Mouse (Mus musculus) c-Kit-negative CD71-positive TER-119-positive erythroid progenitor cells, embryonic 14.5 days (primary cell): ENCODE results near the gene Rasl10a.

ENCODE experiments used
- DNase-seq: peaks from one replicate; pipeline ENCODE4 v3.0.0-alpha.2; 2013; ENCODE audit warnings: low read depth, low spot score

Gene Rasl10a

DNA sequence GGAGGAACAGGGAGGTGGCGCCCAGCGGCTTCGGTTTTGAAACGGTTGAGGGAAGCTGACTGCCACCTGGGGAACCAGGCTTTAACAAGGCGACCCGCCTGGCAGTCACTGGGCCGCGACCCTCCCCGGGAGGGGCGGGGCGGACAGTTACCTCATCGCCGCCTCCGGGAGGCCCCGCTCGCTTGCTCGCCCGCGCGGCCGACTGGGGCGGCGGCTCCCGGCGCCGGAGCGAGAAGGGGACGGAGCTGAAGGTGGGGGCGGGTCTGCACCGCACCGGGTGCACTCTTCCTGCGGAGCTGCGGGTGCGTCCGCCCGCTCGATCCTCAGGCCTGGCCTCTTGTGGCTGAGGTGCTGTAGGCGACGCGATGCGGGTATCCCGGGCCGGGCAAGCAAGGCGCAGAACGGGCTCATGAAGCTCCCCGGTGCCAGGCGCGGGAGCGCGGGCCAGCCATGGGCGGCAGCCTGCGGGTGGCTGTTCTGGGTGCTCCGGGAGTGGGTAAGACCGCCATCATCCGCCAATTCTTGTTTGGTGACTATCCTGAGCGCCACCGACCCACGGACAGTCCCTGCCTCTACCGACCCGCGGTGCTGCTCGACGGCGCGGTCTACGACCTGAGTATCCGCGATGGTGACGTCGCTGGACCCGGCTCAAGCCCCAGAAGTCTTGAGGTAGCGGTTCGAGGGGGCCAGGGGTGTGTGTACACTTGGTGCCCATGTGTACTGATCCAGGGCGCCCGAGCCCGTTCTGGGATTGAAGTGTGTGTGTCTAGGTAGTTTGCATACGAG is at the start of gene Rasl10a:
Gene Rasl10a (plus strand): TSS at position 273 of the 786 bp plus-strand sequence.
- DNase-seq = no peak

DNA sequence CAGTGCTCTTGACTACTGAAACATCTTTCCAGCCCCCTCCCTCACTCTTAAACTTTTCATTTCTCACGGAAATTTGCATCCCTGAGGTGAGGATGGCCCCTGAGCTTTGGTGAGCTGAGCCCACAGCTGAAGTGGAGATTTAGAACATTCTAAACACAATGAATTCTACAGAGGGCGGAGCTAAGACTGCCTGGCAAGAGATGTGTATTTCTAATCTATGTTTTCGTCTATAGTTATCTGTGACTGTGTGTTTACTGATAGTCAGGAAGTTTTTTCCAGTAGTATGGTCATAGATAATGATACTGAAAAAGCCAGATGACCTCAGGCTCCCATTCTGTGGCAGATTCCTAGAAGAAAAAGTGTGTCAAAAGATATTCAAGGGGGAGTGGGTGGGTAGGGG is 49.1 kb upstream of the Rasl10a start:
- DNase-seq = no peak

DNA sequence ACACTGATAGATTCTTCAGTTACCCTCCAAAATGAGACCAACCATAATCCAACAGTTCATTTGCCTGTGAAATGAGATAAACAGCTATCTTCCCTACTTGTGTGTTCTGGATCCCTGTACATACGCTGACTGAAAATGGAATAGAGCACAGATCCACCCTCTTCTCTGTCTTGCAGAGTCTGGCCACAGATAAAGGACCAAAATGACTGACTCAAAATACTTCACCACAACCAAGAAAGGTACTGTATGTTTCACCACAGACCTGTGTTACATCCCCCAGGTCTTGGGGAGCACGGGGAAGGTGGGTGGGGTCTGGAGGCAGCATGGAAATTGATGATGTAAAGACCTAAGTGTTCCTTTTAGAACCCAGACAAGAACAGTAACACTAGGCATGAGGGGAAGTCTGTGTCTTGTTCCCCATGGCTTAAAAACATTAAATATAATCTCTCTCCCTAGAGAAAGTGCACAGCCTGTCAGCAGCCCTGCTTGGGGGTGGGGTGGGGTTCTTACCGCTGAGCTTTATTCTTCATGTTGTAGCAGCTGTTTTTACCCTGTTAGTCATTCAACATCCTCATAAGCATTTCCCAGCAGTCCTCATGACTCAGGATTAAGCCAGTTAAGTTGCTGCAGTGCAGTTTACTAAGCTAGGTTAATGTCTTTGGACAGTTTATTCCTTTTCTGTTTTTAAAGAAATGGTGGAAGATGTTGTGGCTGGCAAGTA is 48.4 kb upstream of the Rasl10a start:
- DNase-seq = no peak

DNA sequence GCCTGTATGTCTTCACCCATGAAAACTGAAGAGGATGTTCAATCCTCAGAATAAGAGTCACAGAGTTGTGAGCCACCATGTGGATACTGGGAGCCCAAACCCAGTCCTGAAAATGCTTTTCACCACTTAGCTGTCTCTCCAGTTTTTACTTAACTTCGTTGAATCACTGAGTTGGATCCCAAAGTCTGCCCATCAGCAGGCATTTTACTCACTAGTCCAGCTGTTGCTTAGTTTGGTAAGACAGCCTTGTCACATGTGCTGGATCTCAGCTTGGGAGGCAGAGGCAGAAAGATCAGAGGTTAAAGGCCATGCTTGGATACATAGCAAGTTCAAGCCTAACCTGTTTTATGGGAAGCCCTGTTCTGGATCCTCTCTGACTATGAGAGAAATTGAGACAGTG is 47.7 kb upstream of the Rasl10a start:
- no peak for DNase-seq

DNA sequence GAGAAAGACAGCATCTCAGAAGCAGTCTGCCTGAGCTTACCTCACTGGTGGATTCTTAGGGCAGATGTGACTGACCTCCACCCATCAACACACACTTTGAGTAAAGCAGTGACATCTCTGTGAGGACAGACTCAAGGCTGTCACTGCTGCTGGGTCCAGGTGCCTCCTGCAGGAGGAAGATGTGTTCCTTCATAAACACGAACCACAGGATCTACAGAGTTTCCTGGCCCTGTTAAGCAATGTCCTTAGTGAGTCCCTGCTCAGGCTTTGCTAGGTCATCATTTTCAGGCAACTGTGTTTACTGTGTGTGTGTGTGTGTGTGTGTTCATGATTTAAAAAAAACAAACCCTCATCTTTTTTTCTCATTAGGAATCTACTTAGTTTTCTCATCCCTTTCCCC is 46.4 kb upstream of the Rasl10a start:
- DNase-seq = no peak

DNA sequence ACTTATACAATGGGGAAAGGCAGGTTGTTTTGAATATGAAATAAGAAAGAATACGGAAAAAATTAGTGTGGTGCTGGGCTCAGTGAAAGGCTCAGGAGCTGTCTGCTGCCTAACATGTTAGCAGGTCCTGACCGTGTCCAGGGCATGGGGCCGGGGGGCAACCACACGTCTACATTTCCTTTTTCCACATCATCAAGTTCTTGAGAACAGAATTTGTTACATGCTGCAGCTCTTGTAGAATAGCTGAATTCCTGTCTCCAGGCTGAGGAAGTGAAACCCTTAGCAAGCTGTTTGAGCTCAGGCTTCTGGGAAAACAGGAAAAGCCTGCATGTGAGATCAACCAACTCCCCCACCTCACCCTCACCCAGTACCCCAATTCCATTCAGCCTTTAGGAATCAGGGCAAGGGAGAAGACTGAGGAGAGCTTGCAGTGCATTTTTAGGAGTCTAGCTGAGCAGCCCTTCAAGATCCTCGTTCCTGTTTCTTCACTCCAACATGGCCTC is 45.7 kb upstream of the Rasl10a start:
- no peak for DNase-seq

DNA sequence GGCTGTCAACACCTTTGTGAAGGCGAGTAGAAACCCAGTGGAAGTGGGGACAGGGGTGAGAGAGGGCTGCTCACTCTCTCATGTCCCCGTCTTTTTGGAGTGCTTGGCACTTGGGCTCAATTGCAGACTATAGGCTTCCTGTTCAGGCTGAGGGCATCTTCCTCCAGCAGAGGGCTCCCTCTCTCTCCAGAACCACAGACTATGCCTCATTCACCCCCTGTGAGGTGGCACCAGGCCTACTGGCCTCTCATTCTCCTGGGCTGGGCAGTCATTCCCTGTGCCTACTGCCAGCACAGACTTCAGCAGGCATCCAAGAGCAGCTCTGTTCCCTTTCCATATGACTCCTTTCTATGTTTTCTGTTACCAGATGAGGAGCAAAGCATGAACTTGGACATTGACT is 42.2 kb upstream of the Rasl10a start:
- no peak for DNase-seq

DNA sequence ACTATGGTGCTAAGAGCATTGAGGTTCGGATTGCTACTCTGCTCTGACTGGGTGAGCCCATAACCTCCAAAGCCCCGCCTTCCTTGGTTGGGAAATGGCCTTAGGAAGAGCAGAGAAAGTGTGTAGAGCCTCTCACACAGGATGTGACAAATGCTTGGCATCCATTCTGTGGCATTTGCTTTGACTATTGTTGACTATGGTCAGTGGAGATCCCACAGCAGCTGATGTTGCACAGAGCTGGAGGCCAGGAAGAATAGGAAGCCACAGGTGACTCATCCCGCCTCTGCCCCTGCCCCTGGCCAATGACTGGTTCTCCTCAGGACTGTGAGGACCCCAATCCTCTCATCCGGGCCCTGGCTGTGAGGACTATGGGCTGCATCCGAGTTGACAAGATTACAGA is 41.6 kb upstream of the Rasl10a start:
- DNase-seq = no peak

DNA sequence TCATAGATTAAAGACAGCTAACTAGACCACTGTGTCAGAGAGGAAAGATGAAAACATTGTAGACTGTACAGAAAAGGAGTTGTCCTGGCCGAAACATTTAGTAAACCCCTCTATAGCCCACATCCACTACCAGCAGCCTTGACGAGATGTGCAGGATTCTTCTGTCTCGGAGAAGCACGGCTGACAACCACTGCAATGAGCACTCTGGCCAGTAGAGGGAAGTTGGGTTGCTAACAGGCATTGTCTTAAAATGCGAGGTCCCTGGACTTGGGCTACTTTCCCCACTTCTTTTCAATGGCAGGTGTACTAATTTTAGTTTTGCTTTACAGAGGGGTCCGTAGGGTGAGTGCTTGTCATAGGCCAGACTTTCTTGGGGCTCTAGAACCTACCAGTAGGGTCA is 40.4 kb upstream of the Rasl10a start:
- no peak for DNase-seq

DNA sequence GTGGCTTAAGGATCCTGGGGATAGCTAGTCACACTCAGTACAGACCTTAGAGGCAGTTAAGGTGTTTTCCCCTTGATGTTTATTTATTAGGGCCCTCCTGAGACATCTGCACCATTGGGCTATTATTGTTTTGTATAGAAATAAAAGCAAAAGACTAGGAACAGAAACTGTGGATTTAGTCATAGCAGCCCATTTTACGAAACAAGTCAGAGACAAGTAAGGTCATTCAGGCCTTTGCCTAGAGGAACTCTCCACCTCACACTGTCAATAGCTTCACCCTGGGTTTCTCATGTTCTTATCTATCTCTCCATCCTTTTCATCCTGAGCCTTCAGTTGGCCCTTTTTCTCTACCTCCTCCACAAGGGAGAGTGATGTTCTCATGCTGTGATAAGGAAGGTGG is 32.8 kb upstream of the Rasl10a start:
- no peak for DNase-seq

DNA sequence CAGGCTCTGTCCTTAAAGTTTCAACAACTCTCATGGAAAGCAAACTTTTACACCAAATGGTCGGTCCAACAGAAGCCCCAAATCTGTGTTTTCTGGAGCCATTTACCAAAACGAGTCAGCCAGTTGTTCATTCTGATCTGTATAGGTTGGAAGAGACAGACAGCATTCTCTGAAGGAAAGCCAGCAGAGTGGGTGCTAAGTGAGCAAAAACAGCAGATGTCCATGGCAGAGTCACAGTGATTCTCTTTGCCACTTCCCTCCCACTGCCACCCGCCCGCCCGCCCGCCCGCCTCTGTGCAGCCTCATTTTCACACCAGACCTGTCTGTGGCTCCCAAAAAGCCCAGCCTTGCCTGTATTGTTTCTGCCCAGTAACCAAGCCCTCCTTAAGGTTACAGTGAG is 29.7 kb upstream of the Rasl10a start:
- no peak for DNase-seq

DNA sequence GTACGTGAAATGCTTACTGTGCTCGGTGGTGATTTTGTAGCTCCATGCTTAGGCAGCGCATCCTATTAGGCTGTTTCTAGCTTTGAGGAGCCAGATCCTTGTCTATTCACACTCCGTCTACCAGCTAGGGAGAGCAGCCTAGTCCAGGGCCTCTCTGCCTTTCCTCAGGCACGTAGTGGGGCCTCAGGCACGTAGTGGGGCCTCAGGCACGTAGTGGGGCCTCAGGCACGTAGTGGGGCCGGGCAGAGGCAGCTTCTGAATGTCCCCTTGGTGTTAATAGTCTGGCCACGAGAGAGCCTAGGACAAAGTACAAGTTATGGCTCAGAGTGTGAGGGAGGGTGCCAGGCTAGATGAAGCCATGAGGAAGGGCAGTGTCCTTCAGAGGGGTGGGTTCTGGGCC is 25.2 kb upstream of the Rasl10a start:
- DNase-seq = no peak

DNA sequence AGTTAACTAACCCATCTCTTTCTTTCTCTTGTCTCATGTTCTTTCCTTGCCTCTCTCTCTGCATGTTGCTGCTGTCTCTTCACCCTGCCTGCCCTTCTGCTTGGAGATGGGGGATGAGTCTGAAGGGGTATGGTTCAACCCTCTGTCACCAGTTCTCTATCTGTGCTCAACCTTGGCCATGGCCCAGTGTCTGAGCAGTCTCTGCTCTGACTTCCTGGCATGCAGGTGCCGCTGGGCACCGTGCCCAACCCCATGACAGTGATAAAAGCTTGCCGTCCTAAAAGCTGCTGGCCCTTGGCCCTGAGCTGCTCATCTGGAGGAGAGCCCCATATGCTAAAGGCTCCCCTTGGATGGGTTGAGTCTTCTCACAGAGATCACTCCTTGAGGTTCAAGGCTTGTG is 24.8 kb upstream of the Rasl10a start:
- DNase-seq = no peak

DNA sequence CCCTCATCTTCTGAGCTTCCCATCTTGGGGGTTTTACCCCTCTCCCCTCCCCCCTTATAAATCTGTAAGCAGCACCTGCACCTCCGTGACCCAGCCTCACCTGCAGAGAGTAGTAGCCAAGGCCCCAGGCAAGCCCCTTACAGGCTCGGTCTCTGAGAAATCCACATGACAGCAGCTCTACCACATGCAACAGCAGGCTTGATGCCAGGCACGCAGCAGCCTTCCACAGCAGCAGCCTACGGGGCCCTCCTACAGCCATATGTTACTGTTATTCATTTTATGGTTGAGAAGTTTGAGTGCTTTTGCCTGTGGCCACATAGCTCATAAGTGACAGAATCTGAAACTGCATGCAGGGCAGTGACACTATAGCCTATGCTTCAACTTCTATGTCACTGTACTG is 22.5 kb upstream of the Rasl10a start:
- DNase-seq = no peak

DNA sequence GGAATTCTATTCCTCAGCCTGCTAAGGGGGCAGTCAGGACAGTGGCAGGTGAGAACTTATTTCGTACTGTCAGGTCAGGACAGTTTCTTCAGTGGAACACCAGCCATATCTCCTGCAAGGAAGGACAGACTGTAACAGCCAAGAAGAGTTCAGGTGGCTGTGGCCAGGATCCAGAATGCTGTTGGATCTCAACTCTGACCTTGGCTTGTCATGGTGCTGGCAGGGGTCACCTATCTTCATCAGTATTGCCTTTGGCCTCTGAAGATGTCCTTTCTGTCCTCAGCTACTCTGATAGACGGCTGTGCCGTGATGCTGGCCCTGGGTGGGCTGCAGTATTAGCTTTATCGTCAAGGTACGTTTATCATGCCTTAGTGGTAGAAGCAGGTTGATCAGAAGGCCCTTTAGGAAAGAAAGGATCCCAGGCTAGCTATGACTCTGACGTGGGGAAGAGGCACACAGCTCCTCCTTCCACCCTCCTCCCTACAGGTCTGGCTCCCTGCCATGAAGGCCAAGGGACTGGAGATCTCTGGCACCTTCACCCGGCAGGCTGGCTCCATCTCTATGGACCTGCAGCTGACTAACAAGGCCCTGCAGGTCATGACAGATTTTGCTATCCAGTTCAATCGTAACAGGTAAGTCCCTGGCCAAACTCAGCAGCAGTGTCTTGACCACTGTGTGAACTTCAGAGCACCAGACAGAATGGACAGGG is 20.6 kb upstream of the Rasl10a start:
- DNase-seq = no peak

DNA sequence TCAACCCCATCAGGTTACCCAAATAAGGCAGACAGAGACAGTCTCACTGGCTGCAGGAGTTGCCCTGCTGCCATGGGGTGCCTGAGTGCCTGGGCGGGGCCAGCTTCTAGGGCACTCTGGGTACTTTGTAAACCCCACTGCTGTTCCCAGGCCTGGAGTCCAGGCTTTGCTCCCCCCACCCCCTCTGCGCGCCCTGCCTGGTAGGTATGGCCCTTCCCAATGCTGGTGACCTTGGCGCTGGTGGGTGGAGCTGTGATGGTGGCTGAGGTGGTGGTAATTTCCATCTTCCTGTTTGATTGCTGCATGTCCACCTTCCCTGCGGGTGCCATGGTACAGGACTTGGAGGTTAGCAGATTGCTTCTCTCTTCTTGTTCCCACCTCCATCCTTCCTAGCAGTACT is 17.3 kb upstream of the Rasl10a start:
- no peak for DNase-seq

DNA sequence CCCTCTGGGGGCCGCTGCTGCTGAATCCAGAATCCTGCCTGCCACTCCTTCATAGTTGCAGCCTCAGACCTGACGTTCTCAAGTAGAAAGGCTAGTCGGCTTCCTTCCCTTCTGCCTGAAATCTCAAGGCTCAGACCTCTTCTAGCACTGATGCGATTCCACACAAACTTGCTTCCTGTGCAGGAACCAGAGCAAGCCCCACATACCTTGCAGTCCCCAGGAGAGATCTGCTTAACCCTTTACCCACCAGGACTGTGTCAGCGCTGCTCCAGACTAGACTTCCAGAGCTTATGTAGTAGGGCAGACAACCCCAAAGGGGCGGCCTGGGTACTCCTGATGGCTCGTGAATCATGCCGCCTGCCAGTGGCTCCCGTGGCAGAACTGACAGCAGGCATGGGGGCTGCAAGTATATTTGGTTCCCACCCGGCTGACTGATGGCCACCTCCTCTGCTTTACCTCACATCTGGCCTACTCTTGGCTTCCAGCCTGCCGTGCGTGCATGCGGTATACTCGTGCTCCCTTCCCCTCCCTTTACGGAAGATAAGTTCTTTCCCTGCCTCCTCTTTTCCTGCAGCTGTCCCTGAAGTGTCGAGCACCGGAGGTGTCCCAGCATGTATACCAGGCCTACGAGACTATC is 16.7 kb upstream of the Rasl10a start:
- no peak for DNase-seq

DNA sequence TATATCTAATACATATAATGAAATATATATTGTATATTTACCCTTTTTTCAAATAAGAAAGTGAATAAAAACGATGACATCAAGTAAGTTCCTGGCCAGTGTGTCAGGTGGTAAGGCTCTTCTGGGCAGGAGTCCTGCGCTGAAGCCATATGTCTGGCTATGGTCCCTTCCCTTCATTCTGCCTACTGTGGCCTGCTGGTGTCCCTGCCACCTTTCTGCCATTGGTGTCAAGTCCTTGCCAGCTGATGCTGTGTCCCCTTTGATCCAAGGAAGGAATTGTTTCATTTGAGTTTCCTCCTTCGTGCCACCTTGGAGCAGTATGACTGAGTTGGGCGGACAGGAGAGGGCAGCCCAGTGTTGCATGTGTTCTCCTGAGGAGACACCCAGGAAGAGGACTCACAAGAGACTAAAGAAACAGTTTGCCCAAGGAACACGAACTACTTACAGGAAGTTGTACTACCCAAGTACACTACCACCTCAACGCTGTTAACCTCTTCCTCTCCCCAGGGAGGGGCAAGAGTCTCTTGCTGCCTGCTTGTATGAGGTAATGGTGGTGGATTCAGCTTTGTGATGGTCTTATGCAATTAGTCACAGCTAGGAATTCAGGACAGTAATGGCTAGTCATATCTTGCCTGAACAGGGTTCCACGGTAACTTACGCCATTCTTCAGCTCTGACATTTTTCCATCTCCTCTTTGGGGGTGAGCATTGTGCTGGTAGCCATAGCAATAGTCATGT is 15.1 kb upstream of the Rasl10a start:
- DNase-seq = no peak

DNA sequence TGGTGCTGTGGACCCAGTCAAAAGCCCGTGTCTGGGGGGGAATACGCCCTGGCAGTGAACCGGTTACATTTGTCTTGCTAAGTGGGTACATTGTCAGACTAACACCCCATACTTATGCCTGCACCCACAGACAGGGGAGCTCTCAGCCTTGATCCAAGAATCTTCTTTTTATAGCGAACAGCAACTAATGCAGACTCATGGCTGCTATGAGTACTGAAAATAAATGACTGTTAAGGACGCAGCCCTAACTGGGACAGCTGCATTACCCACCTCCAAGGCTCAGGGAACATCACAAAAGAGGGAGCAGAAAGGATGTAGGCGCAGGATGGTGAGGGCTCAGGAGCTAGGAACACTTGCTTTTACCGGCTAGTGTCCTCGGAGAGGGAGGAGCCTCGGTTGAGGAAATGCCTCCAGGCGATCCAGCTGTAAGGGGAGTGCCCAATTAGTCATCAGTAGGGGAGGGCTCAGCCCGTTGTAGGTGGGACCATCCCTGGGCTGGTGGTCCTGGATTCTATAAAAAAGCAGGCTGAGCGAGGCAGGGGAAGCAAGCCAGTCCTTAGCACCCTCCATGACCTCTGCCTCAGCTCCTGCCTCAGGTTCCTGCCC is 11.5 kb upstream of the Rasl10a start:
- no peak for DNase-seq

DNA sequence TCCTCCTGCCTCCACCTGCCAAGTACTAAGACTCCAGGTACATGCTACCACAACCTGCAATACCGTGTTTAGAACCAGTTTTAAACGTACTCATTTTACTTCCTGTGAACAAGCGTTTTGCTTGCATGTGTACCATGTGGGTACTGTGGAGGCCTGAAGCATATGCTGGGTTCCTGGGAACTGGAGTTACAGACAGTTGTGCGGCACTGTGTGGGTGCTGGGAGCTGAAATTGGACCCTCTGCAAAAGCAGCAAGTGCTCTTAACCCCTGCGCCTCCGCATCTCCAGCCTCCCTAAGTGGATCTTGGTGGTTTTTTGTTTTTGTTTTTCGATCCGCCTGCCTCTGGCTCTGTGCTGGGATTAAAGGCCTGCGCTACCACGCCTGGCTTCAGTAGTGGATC is 6.3 kb upstream of the Rasl10a start:
- DNase-seq = no peak
